Comparison of ENCODE assay signal across 8 mouse cellular contexts in genomic region chr5:34235898-34236420, GRCm38 (mm10). TPM values are rescaled to one million over a fixed set of nuclear protein-coding genes. Genes with fewer than 3 reads are reported as not detected.
A peak's percentile ranks its signal among the peaks of the same experiment; 100 is the strongest.
DNase-seq lines count a peak whose midpoint lies in the region; ATAC-seq and TF ChIP-seq lines count a peak whose summit lies in the region.

No protein-coding gene starts in this region.

- ATAC-seq in midbrain, embryonic 11.5 days (ENCODE audit: low FRiP score): no peak
- ATAC-seq in midbrain, embryonic 15.5 days (replicated peaks): no peak
- ATAC-seq in liver, embryonic 14.5 days (ENCODE audit: insufficient read depth): no peak

- TF ChIP-seq EP300 in liver, embryonic 14.5 days (IDR thresholded peaks at IDR 0.05; ENCODE audit: low read depth): no peak

- H3K27me3 ChIP-seq in midbrain, embryonic 11.5 days (ENCODE audit: control insufficient read depth, insufficient read depth, low read length): no peaks in the 10 kb centered on the region
- no peaks in the 10 kb centered on the region for H3K27me3 ChIP-seq in midbrain, embryonic 15.5 days (replicated peaks)
- no peaks in the 10 kb centered on the region for H3K27me3 ChIP-seq in liver, embryonic 14.5 days (ENCODE audit: control insufficient read depth, insufficient read depth, low read length)

- DNase-seq in cerebellum, adult 9-10 months: peak; percentile 46
- DNase-seq in cerebellum, adult 9-11 months: no peak
- peak; percentile 88 for DNase-seq in midbrain, embryonic 11.5 days (ENCODE audit: low spot score, missing footprints)
- peak in 2 of 3 experiments; percentile 9 to 14 for DNase-seq in liver, embryonic 14.5 days (ENCODE audit: low read depth in 3 of 3, low spot score in 3 of 3)
- peak; percentile 45 to 50 for DNase-seq in spleen, postnatal 36 days (ENCODE audit: low spot score in 2 of 2)
- DNase-seq in right cerebral cortex, postnatal 25 days: no peak

- TF ChIP-seq CTCF in cortical plate, adult 2 months (IDR thresholded peaks at IDR 0.05; ENCODE audit: extremely low read depth, insufficient read depth, low read length): peak; percentile 75
- peak; percentile 96 for TF ChIP-seq CTCF in liver, embryonic 14.5 days (IDR thresholded peaks at IDR 0.05; ENCODE audit: low read depth)

- no peak overlapping the region for H3K27ac ChIP-seq in midbrain, embryonic 11.5 days (ENCODE audit: low read depth, low read length)
- no peak overlapping the region for H3K27ac ChIP-seq in midbrain, embryonic 15.5 days
- H3K27ac ChIP-seq in cortical plate, adult 2 months (ENCODE audit: insufficient read depth, low read length): no peak overlapping the region
- no peak overlapping the region for H3K27ac ChIP-seq in liver, embryonic 14.5 days

- 52% methylated on average over 10 of the region's 10 CpGs for WGBS in midbrain, embryonic 11.5 days
- 51% methylated on average over 10 of the region's 10 CpGs for WGBS in midbrain, embryonic 15.5 days
- WGBS in liver, embryonic 14.5 days (ENCODE audit: insufficient replicate concordance): 54% methylated on average over 10 of the region's 10 CpGs

- no peak overlapping the region for H3K4me2 ChIP-seq in midbrain, embryonic 11.5 days
- H3K4me2 ChIP-seq in midbrain, embryonic 15.5 days: no peak overlapping the region
- H3K4me2 ChIP-seq in liver, embryonic 14.5 days (ENCODE audit: low read depth): no peak overlapping the region

- no peak overlapping the region for H3K9ac ChIP-seq in midbrain, embryonic 11.5 days (ENCODE audit: low read length)
- H3K9ac ChIP-seq in midbrain, embryonic 15.5 days: no peak overlapping the region
- H3K9ac ChIP-seq in liver, embryonic 14.5 days (replicated peaks): no peak overlapping the region

- no peaks in the 10 kb centered on the region for H3K9me3 ChIP-seq in midbrain, embryonic 11.5 days (ENCODE audit: control insufficient read depth, low read length)
- H3K9me3 ChIP-seq in midbrain, embryonic 15.5 days: no peaks in the 10 kb centered on the region
- no peaks in the 10 kb centered on the region for H3K9me3 ChIP-seq in liver, embryonic 14.5 days (ENCODE audit: control insufficient read depth, low read length)

- H3K4me3 ChIP-seq in midbrain, embryonic 11.5 days (ENCODE audit: low read depth, low read length): no peak overlapping the region
- H3K4me3 ChIP-seq in midbrain, embryonic 15.5 days: no peak overlapping the region
- no peak overlapping the region for H3K4me3 ChIP-seq in cortical plate, adult 2 months (ENCODE audit: insufficient read depth, low read length)
- no peak overlapping the region for H3K4me3 ChIP-seq in liver, embryonic 14.5 days (ENCODE audit: insufficient read depth in 1 of 2, low read depth in 2 of 2, low read length in 2 of 2)

- no peak for TF ChIP-seq POLR2A in cortical plate, adult 2 months (IDR thresholded peaks at IDR 0.05; ENCODE audit: extremely low read depth, insufficient read depth, low read length)

- no peaks in the 10 kb centered on the region for H3K36me3 ChIP-seq in midbrain, embryonic 11.5 days (ENCODE audit: control insufficient read depth, insufficient read depth, low read length)
- no peaks in the 10 kb centered on the region for H3K36me3 ChIP-seq in midbrain, embryonic 15.5 days (replicated peaks)
- H3K36me3 ChIP-seq in liver, embryonic 14.5 days (replicated peaks; ENCODE audit: control insufficient read depth, insufficient read depth, low read depth): no peaks in the 10 kb centered on the region

- H3K4me1 ChIP-seq in midbrain, embryonic 11.5 days (ENCODE audit: control insufficient read depth, insufficient read depth, low read length): no peaks in the 10 kb centered on the region
- no peaks in the 10 kb centered on the region for H3K4me1 ChIP-seq in midbrain, embryonic 15.5 days
- peaks cover 15% of the 10 kb centered on the region for H3K4me1 ChIP-seq in cortical plate, adult 2 months (ENCODE audit: control insufficient read depth, insufficient read depth, low read length)
- H3K4me1 ChIP-seq in liver, embryonic 14.5 days (replicated peaks; ENCODE audit: control insufficient read depth in 2 of 2, insufficient read depth in 2 of 2, low read length in 1 of 2): no peaks in the 10 kb centered on the region

RNA-seq across cellular contexts. Expression of gene Mxd4, which starts 48.4 kb away (rescaled TPM):
- polyA plus RNA-seq in midbrain, embryonic 11.5 days (2014; fragmentation: Nextera tagmentation; extraction: Ambion mirVana): 19.3 and 20.8 TPM in 2 replicates
- polyA plus RNA-seq in midbrain, embryonic 15.5 days (2015; fragmentation: Nextera tagmentation; extraction: Ambion mirVana): 35.0 and 38.1 TPM in 2 replicates
- polyA plus RNA-seq in cortical plate, adult 2 months (2012; rRNA removed): 93.6 and 95.3 TPM in 2 replicates
- 5.9 and 6.6 TPM in 2 replicates for polyA plus RNA-seq in liver, embryonic 14.5 days (2012; rRNA removed)
- 4.0 and 4.7 TPM in 2 replicates for polyA plus RNA-seq in liver, embryonic 14.5 days (2014; fragmentation: Nextera tagmentation; extraction: Ambion mirVana)

RNA-seq across cellular contexts. Expression of gene Zfyve28, which starts 52.3 kb away (rescaled TPM):
- polyA plus RNA-seq in midbrain, embryonic 11.5 days (2014; fragmentation: Nextera tagmentation; extraction: Ambion mirVana): 0.75 and 1.0 TPM in 2 replicates
- polyA plus RNA-seq in midbrain, embryonic 15.5 days (2015; fragmentation: Nextera tagmentation; extraction: Ambion mirVana): 4.7 and 6.1 TPM in 2 replicates
- 42.2 and 43.0 TPM in 2 replicates for polyA plus RNA-seq in cortical plate, adult 2 months (2012; rRNA removed)
- 0.03 and 0.07 TPM in 2 replicates for polyA plus RNA-seq in liver, embryonic 14.5 days (2012; rRNA removed)
- polyA plus RNA-seq in liver, embryonic 14.5 days (2014; fragmentation: Nextera tagmentation; extraction: Ambion mirVana): 0.08 TPM in 1 of 2 replicates, not detected in the other

RNA-seq across cellular contexts. Expression of gene Cfap99, which starts 52.4 kb away (rescaled TPM):
- 0.16 TPM in 1 of 2 replicates, not detected in the other for polyA plus RNA-seq in midbrain, embryonic 11.5 days (2014; fragmentation: Nextera tagmentation; extraction: Ambion mirVana)
- polyA plus RNA-seq in midbrain, embryonic 15.5 days (2015; fragmentation: Nextera tagmentation; extraction: Ambion mirVana): 0.10 and 0.28 TPM in 2 replicates
- polyA plus RNA-seq in cortical plate, adult 2 months (2012; rRNA removed): 0.38 and 0.46 TPM in 2 replicates
- polyA plus RNA-seq in liver, embryonic 14.5 days (2012; rRNA removed): not detected in 2 replicates
- not detected in 2 replicates for polyA plus RNA-seq in liver, embryonic 14.5 days (2014; fragmentation: Nextera tagmentation; extraction: Ambion mirVana)

Comparison
In these comparisons a context has a peak if more than half of its experiments do, and no peak if none do; other contexts are left out.
1. DNase-seq: peak in cerebellum, adult 9-10 months (single experiment), midbrain, embryonic 11.5 days (single experiment), liver, embryonic 14.5 days (2 of 3) and spleen, postnatal 36 days (2 of 2); none in cerebellum, adult 9-11 months (single experiment) and right cerebral cortex, postnatal 25 days (single experiment).